Mouse (Mus musculus) ovary, postnatal 14 days (tissue): ENCODE results near the gene Fam198a.

ENCODE experiments used
- DNase-seq: peaks from one replicate; pipeline ENCODE4 v3.0.0; 2022; ENCODE audit warnings: low spot score

Gene Fam198a

GRCm38 (mm10) chr9:121950418-121951113 lies at the start of gene Fam198a:
Fam198a (plus strand) TSS chr9:121950988.
- peak; percentile 94 for DNase-seq

GRCm38 (mm10) chr9:121901710-121902700 lies 48.8 kb upstream of the Fam198a start:
- no peak for DNase-seq

- DNase-seq, result no peak
Observed at GRCm38 (mm10) chr9:121903476-121904305, 47.1 kb upstream of the Fam198a start.

GRCm38 (mm10) chr9:121904319-121904718 lies 46.5 kb upstream of the Fam198a start:
- DNase-seq, result no peak

GRCm38 (mm10) chr9:121904946-121905345 lies 45.8 kb upstream of the Fam198a start:
- no peak for DNase-seq

- no peak for DNase-seq
Observed at GRCm38 (mm10) chr9:121905556-121906185, 45.1 kb upstream of the Fam198a start.

GRCm38 (mm10) chr9:121906456-121906855 lies 44.3 kb upstream of the Fam198a start:
- no peak for DNase-seq

- no peak for DNase-seq
Observed at GRCm38 (mm10) chr9:121907356-121908070, 43.3 kb upstream of the Fam198a start.

GRCm38 (mm10) chr9:121908321-121908720 lies 42.5 kb upstream of the Fam198a start:
- DNase-seq, result no peak

GRCm38 (mm10) chr9:121909635-121910034 lies 41.2 kb upstream of the Fam198a start:
- no peak for DNase-seq

GRCm38 (mm10) chr9:121911196-121911595 lies 39.6 kb upstream of the Fam198a start:
- no peak for DNase-seq

GRCm38 (mm10) chr9:121912786-121913185 lies 38.0 kb upstream of the Fam198a start:
- no peak for DNase-seq

GRCm38 (mm10) chr9:121914226-121914757 lies 36.5 kb upstream of the Fam198a start:
- DNase-seq, result no peak

- no peak for DNase-seq
Observed at GRCm38 (mm10) chr9:121915056-121915455, 35.7 kb upstream of the Fam198a start.

- no peak for DNase-seq
Observed at GRCm38 (mm10) chr9:121916102-121916501, 34.7 kb upstream of the Fam198a start, which contains the start of gene Cyp8b1. Cyp8b1 (minus strand) TSS chr9:121916305.

GRCm38 (mm10) chr9:121919027-121919501 lies 31.7 kb upstream of the Fam198a start:
- no peak for DNase-seq

GRCm38 (mm10) chr9:121923443-121923842 lies 27.3 kb upstream of the Fam198a start:
- no peak for DNase-seq

- DNase-seq, result no peak
Observed at GRCm38 (mm10) chr9:121923906-121924305, 26.9 kb upstream of the Fam198a start.

GRCm38 (mm10) chr9:121924901-121925560 lies 25.8 kb upstream of the Fam198a start:
- no peak for DNase-seq

GRCm38 (mm10) chr9:121925959-121926358 lies 24.8 kb upstream of the Fam198a start:
- DNase-seq, result no peak
